Mouse (Mus musculus) c-Kit-positive CD71-negative TER-119-negative erythroid progenitor cells, embryonic 14.5 days (primary cell): Measurements from ENCODE around the gene Nrp1.

ENCODE experiments used
- DNase-seq: peaks from one replicate; pipeline ENCODE4 v3.0.0-alpha.2; 2013; ENCODE audit warnings: low read depth

Nrp1 gene

DNA sequence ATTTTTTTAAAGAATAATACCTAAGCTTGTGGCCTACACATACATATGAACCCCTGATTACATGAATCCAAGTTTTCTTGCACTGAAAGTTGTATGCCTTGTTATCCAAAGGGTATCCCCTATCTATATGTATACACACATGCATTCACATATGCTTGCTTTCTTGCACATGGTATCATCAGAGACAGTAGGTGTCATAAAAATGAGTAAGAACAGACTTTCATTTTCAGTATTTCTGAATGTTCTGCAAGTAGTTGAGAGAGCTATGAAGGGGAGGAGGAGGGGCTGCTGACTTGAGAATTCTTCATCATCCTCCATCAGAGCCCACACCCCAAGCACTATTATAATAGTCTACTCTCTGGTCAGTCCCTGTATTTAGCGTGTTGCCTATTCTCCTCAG lies 62.0 kb downstream of the Nrp1 start:
- DNase-seq = no peak

DNA sequence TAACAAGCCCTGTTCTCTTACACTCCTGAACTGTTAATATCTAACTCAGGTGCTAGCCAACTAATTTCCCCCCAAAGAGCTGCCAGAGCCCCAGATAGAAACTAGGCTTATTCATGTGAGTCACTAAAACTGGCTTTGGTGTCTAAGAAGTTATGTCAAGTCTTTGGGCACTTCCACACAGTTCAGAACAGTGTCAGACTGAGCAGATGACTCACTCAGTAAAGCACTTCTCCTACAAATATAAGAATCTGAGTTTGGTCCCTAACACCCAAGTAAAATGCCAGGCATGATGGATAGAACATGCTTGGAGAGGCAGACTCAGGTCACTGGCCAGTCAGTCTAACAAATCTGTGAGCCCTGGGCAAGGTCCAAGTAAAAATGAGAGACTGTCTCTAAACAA lies 65.4 kb downstream of the Nrp1 start:
- DNase-seq = no peak

DNA sequence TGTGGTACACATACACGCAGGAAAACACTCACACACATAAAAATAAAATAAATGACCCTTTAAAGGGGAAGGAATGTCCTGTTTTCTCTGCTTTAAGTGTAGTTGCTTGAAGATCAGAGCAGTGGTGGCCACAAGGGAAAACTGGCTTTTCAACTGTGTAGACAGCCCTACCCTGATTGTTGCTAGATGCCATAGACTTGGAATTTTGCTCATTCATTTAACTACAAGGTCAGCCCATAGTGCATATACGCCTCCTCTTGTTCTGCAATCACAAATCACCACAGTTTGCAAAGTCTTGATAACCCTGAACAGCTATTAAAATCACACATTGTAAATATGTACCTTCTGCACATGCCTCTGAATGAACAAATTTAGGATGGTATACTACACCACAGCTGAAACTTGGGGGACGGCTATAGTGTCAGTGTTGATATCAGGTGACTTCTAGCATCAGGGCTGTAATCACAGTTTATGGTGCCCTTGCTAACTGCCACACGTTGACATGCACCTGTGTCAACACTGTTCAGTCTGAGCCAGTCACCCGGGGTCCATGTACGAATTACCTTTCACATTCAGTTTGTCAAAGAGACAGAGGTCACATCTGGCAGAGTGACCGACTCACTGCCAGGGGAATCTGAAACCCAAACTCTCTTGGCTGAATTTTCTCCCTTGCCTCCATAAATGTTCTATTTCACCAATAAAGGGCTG lies 66.4 kb downstream of the Nrp1 start:
- DNase-seq = no peak

DNA sequence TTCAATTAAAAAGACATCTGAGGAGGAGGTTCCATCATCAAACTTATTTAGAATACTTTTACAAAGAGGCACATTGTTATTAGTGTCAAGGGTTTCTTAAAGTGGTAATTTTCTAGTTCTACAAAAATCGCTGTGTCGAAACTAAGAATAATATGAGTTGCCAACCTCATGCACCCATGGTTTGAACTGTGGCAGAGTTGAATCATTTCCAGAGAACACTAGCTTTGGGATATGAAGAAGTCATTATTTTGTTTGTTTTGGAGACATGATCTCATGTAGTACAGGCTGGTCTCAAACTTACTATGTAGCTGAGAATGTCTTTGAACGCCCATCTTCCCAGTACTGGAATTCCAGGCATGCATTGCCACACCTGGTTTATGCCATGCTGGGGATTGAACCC lies 68.7 kb downstream of the Nrp1 start:
- DNase-seq = no peak

GRCm38 (mm10) chr8:128428971-128429370 lies 70.6 kb downstream of the Nrp1 start:
- DNase-seq = no peak

DNA sequence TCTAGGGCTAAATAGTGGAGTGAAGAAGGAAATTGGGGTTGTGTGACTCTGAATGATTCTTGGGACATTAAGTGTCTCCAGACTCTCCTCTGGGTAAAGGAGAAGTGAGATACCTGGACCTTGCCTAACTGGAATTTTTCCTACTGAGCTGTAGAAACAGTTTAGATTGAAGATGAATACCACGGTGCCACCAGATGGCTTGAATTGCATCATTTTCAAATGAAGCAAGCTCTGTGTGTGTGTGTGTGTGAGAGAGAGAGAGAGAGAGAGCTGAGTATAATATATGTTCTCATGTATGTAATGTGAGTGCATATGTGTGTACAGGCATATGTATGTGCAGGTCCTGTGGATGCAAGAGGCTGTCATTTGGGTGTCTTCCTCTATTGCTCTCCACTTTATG lies 72.7 kb downstream of the Nrp1 start:
- DNase-seq = no peak

GRCm38 (mm10) chr8:128435749-128436148 lies 77.3 kb downstream of the Nrp1 start:
- DNase-seq = no peak

- no peak for DNase-seq
Observed at GRCm38 (mm10) chr8:128437156-128437825, 78.9 kb downstream of the Nrp1 start.

- no peak for DNase-seq
Observed at GRCm38 (mm10) chr8:128441407-128441806, 83.0 kb downstream of the Nrp1 start.

- DNase-seq = no peak
Observed at GRCm38 (mm10) chr8:128445596-128445995, 87.2 kb downstream of the Nrp1 start.

- no peak for DNase-seq
Observed at GRCm38 (mm10) chr8:128446636-128447035, 88.2 kb downstream of the Nrp1 start.

DNA sequence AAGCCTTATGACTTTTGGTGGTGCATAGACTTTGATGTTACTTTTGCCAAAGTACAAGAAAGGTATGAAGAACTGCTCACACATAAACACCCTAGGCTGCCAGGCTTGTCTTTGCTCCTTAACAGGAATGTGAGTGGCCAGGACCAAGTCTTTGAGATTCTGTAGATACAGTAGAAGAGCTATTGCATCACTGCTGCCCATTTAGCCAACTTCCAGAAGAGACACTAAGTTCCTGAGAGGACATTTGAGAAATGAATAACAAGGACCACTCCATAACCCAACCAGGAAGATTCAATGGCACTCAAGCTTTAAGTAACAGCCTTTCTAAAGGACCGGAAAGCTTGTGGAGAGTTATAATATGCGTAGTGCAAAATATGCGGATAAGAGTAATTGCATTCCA lies 88.9 kb downstream of the Nrp1 start:
- DNase-seq = no peak

GRCm38 (mm10) chr8:128450390-128451032 lies 92.1 kb downstream of the Nrp1 start:
- no peak for DNase-seq

DNA sequence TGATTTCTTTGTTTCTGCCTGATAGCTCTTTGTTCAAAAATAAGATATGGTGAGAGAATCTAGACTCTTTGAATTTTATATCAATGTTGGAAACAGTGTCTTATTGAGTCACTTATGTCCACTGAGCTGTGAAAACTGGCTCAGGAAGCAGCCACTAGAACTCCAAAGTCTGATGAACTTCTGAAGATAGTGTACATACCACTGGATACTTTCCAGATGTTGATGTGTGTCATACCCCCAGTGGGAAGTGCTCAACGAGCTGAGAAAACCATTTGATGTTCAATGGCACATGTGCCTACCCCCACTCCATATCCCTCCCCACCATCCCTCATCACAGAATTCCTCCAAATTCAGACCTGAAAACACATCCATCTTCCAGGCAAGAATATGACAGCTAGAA lies 92.7 kb downstream of the Nrp1 start:
- no peak for DNase-seq

GRCm38 (mm10) chr8:128453471-128453870 lies 95.1 kb downstream of the Nrp1 start:
- no peak for DNase-seq

GRCm38 (mm10) chr8:128454026-128454425 lies 95.6 kb downstream of the Nrp1 start:
- DNase-seq = no peak

- no peak for DNase-seq
Observed at GRCm38 (mm10) chr8:128457277-128457676, 98.9 kb downstream of the Nrp1 start.

DNA sequence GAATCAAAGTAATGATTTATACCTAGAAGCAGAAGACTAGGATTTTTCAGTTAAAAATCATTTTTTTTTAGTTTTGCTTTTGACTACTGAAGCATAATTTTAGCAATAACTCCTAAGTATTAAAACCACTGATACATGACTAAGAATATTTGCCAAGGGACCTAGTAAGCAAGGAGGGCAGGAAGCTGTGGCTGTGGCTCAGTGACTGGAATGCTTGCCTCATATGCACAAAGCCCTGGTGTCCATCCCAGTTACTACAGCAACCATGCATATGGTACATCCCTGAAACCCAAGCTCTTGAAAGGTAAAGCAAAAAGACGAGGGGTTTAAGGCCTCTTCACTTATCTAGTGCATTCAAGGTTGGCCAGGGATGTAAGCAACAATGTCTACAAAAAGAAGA lies 101.3 kb downstream of the Nrp1 start:
- DNase-seq = no peak

DNA sequence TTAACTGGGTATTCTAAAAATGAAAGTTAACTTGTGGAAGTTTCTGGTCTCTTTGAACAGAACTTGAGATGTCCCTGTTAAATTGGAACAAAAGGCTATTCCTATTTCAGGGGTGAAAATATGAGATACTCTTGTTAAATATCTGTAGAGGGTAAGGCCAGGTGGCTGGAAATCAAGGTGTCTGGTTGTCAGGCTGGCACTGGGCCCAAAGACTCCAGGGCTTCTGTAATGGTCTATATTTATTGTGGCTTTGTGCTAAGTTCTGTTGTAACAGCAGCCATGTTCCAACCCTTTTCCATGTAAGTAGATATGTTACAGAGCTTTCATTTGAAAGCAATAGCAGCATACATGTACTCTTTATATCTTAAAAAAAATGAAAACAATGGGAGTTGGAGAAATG lies 103.3 kb downstream of the Nrp1 start:
- no peak for DNase-seq

- DNase-seq = no peak
Observed at GRCm38 (mm10) chr8:128463162-128463561, 104.8 kb downstream of the Nrp1 start.

DNA sequence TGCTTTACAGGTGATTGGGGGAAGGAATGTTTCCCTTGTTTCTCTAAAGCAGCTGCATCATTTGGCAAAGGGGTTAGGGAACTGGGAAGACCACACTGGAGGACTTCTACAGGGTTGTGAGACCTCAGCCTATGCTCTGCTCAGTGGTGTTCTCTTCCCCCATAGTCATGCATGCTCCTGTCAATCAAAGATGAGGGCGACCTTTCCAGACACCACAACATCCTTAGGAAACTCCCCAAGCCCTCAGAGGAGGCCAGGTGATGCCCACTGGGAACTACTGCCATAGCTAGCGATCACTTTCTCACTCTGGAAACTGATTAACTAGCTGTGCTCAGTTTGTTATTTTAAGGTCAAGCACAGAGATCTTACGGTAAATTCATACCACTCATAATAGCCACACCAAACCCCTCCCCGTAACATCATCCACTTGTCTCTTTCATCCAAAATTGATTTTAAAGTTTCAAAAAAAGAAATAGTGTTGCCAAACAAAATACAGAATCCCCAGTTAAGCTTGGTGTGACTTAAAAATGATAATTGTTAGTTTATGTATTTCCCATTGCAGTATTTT lies 105.7 kb downstream of the Nrp1 start:
- no peak for DNase-seq

GRCm38 (mm10) chr8:128465553-128465952 lies 107.1 kb downstream of the Nrp1 start:
- no peak for DNase-seq
